In genomic region chr3:155360399-155360798, GRCm38 (mm10) we compare ENCODE assay signal across 14 mouse cellular contexts.
A peak's percentile ranks its signal among the peaks of the same experiment; 100 is the strongest.
DNase-seq lines count a peak whose midpoint lies in the region; ATAC-seq and TF ChIP-seq lines count a peak whose summit lies in the region.
"Had no signal": no experiment of that assay in that cellular context is flagged by ENCODE, and none has a peak within 500 bp of the region (broad histone marks: within the 10 kb centered on the region; RNA-seq: fewer than 3 reads in every experiment).

No protein-coding gene starts in this region.

- intact Hi-C loops in left cerebral cortex, postnatal 25 days (cut with DNase I), result no loop called here

- no peak for DNase-seq in kidney, adult 11 months
- DNase-seq in brain, embryonic 14.5 days (ENCODE audit: low read depth), result peak; percentile 70
- DNase-seq in frontal cortex, postnatal 14 days (ENCODE audit: low spot score in 2 of 2), result peak; percentile 21 to 32
- DNase-seq in left cerebral cortex, postnatal 25 days (ENCODE audit: low spot score in 2 of 2), result peak; percentile 27 to 80
- no peak for DNase-seq in spleen, adult 18-20 months
- DNase-seq in lung, adult 18-20 months, result no peak
- DNase-seq in ovary, postnatal 36 days (ENCODE audit: low spot score), result no peak
- DNase-seq: adrenal gland, postnatal 14 days; cerebellum, postnatal 25 days had no signal

- peak; percentile 35; the same call in 1 of the 2 replicates for ATAC-seq in kidney, embryonic 16.5 days (ENCODE audit: low FRiP score, low TSS enrichment)
- ATAC-seq: CD4-positive, CD25-positive, alpha-beta regulatory T cell, adult 4 months; midbrain, embryonic 13.5 days had no signal

- H3K36me3 ChIP-seq in kidney, embryonic 16.5 days (ENCODE audit: insufficient read depth, low read length), result no peaks in the 10 kb centered on the region
- H3K36me3 ChIP-seq: lung, embryonic 15.5 days; midbrain, embryonic 13.5 days had no signal

- H3K4me1 ChIP-seq in kidney, embryonic 16.5 days (ENCODE audit: insufficient read depth, low read length), result no peaks in the 10 kb centered on the region
- H3K4me1 ChIP-seq: lung, embryonic 15.5 days; midbrain, embryonic 13.5 days had no signal

- WGBS in kidney, embryonic 16.5 days, result 50% methylated on average over 1 of the region's 1 CpGs

- H3K9me3 ChIP-seq in kidney, embryonic 16.5 days (ENCODE audit: low read length), result no peaks in the 10 kb centered on the region
- H3K9me3 ChIP-seq: lung, embryonic 15.5 days; midbrain, embryonic 13.5 days had no signal

- no peak overlapping the region for H3K4me2 ChIP-seq in kidney, embryonic 16.5 days (replicated peaks; ENCODE audit: low read depth, low read length)
- H3K4me2 ChIP-seq: lung, embryonic 15.5 days; midbrain, embryonic 13.5 days had no signal

- TF ChIP-seq POLR2A in brain, embryonic 14.5 days (IDR thresholded peaks at IDR 0.05; ENCODE audit: borderline replicate concordance, extremely low read depth, insufficient read depth, insufficient read length, poor library complexity, severe bottlenecking), result no peak

- no peaks in the 10 kb centered on the region for H3K27me3 ChIP-seq in kidney, embryonic 16.5 days (ENCODE audit: insufficient read depth, low read length)
- H3K27me3 ChIP-seq: lung, embryonic 15.5 days; midbrain, embryonic 13.5 days had no signal

- H3K27ac ChIP-seq in kidney, embryonic 16.5 days (ENCODE audit: low read length), result no peak overlapping the region
- H3K27ac ChIP-seq: lung, embryonic 15.5 days; midbrain, embryonic 13.5 days had no signal

- no peak overlapping the region for H3K9ac ChIP-seq in kidney, embryonic 16.5 days (replicated peaks; ENCODE audit: low read length)
- H3K9ac ChIP-seq: lung, embryonic 15.5 days; midbrain, embryonic 13.5 days had no signal

- no peak for TF ChIP-seq CTCF in brain, embryonic 14.5 days (IDR thresholded peaks at IDR 0.05; ENCODE audit: borderline replicate concordance, extremely low read depth, insufficient read depth, insufficient read length)

- H3K4me3 ChIP-seq in kidney, embryonic 16.5 days (ENCODE audit: low read length), result no peak overlapping the region
- H3K4me3 ChIP-seq: erythroblast, embryonic 14.5 days; lung, embryonic 15.5 days; midbrain, embryonic 13.5 days had no signal

Comparison
In these comparisons a context has a peak if more than half of its experiments do, and no peak if none do; other contexts are left out.
1. DNase-seq: peak in brain, embryonic 14.5 days (single experiment), frontal cortex, postnatal 14 days (2 of 2) and left cerebral cortex, postnatal 25 days (2 of 2); none in kidney, adult 11 months (single experiment), spleen, adult 18-20 months (0 of 2), lung, adult 18-20 months (0 of 2) and ovary, postnatal 36 days (single experiment).